Mouse (Mus musculus): Measurements from ENCODE around the gene Zfp973.
"Not testable (repeated sequence)": the region's sequence is repeated elsewhere in the genome, so short reads cannot be mapped to it uniquely, and the experiment has no call there.

Zfp973 gene

DNA sequence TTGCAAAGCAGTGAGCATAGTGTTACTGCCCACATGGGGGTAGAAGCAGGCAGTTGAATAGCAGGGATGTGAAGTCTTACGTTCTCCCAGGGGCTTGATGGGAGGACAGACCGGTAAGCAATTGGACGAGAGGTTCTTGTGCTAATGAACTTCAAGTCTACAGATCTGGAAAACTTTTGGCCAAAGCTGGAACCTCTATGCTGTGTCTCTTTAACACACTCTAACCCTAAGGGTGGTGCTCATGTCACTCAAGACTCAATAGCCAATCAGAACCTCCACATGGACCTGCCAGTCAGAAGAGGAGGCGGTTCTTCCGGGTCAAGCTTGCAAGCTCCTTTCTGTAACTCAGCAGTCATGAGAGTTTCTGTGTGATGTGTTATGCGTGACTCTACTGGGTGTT lies at the start of gene Zfp973:
Gene Zfp973, plus strand, starts transcription at position 301 of the 400 bp plus-strand sequence.
- not testable (repeated sequence) for DNase-seq (ENCODE audit: low spot score)

DNA sequence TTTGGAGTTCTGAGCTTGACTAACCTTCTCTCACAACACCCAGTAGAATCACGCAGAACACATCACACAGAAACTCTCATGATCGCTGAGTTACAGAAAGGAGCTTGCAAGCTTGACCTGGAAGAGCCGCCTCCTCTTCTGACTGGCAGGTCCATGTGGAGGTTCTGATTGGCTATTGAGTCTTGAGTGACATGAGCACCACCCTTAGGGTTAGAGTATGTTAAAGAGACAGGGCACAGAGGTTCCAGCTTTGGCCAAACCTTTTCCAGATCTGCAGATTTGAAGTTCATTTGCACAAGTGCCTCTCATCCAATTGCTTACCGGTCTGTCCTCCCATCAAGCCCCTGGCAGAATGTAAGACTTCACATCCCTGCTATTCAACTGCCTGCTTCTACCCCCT lies 34.1 kb upstream of the Zfp973 start, which contains the start of gene Gm14308:
Gene Gm14308, minus strand, starts transcription at position 101 of the 400 bp plus-strand sequence.
- DNase-seq (ENCODE audit: low spot score), result not testable (repeated sequence)

DNA sequence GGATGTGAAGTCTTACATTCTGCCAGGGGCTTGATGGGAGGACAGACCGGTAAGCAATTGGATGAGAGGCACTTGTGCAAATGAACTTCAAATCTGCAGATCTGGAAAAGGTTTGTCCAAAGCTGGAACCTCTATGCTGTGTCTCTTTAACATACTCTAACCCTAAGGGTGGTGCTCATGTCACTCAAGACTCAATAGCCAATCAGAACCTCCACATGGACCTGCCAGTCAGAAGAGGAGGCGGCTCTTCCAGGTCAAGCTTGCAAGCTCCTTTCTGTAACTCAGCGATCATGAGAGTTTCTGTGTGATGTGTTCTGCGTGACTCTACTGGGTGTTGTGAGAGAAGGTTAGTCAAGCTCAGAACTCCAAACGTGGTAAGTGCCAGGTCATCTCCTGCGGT lies 37.7 kb downstream of the Zfp973 start, which contains the start of gene Gm14305:
Gene Gm14305, plus strand, starts transcription at position 278 of the 400 bp plus-strand sequence.
- not testable (repeated sequence) for DNase-seq (ENCODE audit: low spot score)

All from adipocyte (in vitro differentiated cells).